ENCODE assay signal across 12 mouse cellular contexts in the genomic region with DNA sequence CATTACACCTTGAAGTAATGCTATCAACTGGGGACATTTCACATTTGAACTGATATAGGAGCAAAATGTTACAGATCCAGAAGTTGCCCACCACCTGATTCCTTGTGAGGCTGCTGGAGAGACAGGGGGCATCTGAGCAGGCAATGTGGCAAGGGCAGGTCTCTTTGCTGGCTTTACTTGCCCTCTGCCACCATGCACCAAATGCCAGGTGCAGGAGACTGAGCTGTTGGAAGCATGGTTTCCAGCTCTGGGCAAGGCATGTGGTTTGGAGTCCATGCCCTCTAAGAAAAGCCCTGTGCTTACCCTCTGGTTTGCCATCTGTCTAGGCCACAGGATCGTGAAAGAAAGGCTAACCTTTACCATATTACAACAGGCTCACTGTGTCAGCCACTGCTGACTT.
"Had no signal": no experiment of that assay in that cellular context is flagged by ENCODE, and none has a peak within 500 bp of the region (broad histone marks: within the 10 kb centered on the region; RNA-seq: fewer than 3 reads in every experiment).

No protein-coding gene starts in this region.

- H3K9ac ChIP-seq: liver, embryonic 13.5 days; liver, postnatal 0 days; lung, embryonic 15.5 days had no signal

- H3K4me2 ChIP-seq: liver, embryonic 13.5 days; lung, embryonic 15.5 days had no signal

- H3K27ac ChIP-seq: left cerebral cortex, adult 2 months; liver, embryonic 13.5 days; lung, embryonic 15.5 days; macrophage; stomach, postnatal 0 days had no signal

- H3K4me3 ChIP-seq: left cerebral cortex, adult 2 months; liver, embryonic 13.5 days; lung, embryonic 15.5 days; megakaryocyte, embryonic 14.5 days had no signal

- H3K27me3 ChIP-seq: liver, embryonic 13.5 days; lung, embryonic 15.5 days; megakaryocyte, embryonic 14.5 days had no signal

- ATAC-seq: liver, postnatal 0 days had no signal

- H3K9me3 ChIP-seq: liver, embryonic 13.5 days; lung, embryonic 15.5 days; megakaryocyte, embryonic 14.5 days had no signal

- H3K36me3 ChIP-seq: liver, embryonic 13.5 days; lung, embryonic 15.5 days had no signal

- DNase-seq: kidney, adult 8-10 months; kidney, postnatal 25 days; liver; liver, embryonic 13.5 days; liver, postnatal 0 days; lung, postnatal 14 days; thymus, postnatal 4 days had no signal
